Mouse (Mus musculus): ENCODE measurements around the gene Dhrs7.
A peak's percentile ranks its signal among the peaks of the same experiment; 100 is the strongest.
"Not testable (repeated sequence)": the region's sequence is repeated elsewhere in the genome, so short reads cannot be mapped to it uniquely, and the experiment has no call there.

Dhrs7 gene

DNA sequence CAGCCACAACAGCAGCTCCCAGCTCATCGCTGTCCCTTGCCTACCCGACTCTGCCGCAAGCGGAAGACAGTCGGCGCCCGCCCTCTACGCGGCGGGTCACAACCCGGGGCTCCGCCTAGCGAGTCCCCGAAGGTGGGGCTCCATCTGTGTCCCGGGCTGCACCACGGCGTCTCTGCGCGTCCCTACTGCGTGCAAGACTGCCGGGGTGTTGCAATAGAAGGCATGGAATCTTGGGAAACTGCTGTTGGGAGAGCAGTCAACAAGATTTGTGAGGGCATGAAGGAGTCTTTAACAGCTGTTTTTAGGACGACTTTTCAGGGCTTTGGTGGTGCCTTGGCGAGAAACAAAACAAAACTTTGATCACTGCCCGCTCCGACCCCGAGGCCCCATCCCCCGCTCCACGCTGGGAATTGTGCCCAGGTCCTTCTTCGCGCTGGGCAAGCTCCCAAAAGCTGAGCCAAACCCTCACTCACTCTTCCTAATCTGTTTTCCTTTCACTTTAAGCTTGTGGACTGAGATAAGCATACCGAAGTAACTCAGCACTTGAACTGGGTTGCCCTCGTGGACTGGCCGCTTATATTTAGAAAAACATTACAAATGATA lies at the start of gene Dhrs7:
Gene Dhrs7, minus strand, starts transcription at position 175 of the 603 bp plus-strand sequence.
- peak; percentile 68 for DNase-seq (ENCODE audit: low spot score)

- DNase-seq (ENCODE audit: low spot score) = no peak
Measured at GRCm38 (mm10) chr12:72709981-72710380, 45.3 kb upstream of the Dhrs7 start.

- DNase-seq (ENCODE audit: low spot score) = no peak
Measured at GRCm38 (mm10) chr12:72704068-72704467, 39.4 kb upstream of the Dhrs7 start.

DNA sequence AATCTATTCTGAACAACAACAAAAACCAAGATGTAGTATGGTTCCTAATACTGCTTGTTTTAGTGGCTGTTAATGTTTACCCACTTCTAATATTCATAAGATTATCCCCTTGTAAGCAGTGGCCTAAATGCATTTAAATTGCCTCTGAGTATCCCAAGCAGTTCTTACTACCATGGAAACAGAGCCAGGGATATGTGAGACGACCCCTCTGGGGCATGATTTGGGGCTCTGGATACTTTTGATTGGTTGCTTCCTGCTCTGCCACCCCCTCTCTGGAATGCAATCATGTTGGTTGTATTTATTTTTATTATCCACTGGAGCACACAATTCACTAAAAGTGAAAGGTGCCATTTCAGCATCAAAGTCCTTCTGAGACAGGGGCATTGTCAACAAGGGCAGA lies 35.3 kb upstream of the Dhrs7 start:
- no peak for DNase-seq (ENCODE audit: low spot score)

GRCm38 (mm10) chr12:72694901-72695463 lies 30.3 kb upstream of the Dhrs7 start:
- DNase-seq (ENCODE audit: low spot score) = no peak

GRCm38 (mm10) chr12:72694438-72694837 lies 29.7 kb upstream of the Dhrs7 start:
- DNase-seq (ENCODE audit: low spot score) = no peak

DNA sequence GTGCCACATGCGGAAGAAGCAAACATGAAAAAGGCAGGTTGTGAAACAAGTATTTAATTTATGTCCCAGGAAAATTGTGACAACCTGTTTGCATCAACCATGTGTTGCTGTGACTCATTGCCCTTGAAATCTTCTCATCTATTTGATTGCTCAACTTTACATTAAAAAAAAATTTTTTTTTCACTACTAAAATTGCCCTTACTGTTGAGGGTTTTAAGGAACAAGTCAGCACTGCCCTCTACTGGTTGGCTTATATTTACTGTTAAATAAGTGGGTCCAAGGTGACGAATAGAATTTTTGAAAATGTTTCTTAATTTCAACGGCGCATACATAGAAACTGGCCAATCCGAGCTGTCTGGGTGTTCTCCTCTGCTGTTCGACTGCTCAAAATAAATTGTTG lies 29.2 kb upstream of the Dhrs7 start:
- peak; percentile 16 for DNase-seq (ENCODE audit: low spot score)

GRCm38 (mm10) chr12:72688281-72688680 lies 23.6 kb upstream of the Dhrs7 start:
- not testable (repeated sequence) for DNase-seq (ENCODE audit: low spot score)

DNA sequence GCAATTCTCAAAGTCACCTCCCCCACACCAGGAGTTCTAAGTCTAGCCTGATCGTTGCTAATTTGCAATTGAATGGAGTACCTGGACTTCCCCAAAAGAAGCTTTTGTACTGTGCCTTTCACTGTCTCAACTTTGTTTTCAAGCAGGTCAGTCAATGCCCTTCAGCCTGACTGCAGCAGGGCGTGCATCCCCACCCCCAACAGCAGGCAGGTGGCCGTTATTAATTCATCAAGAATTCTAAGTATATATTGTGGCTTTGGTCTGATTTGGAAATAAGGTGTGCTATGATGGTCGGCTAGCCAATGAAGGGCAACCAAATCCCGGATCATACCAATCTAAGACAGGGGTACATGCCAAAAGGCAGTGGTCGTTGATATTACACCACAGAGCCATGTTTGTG lies 23.0 kb upstream of the Dhrs7 start:
- not testable (repeated sequence) for DNase-seq (ENCODE audit: low spot score)

GRCm38 (mm10) chr12:72686566-72686965 lies 21.9 kb upstream of the Dhrs7 start:
- not testable (repeated sequence) for DNase-seq (ENCODE audit: low spot score)

- DNase-seq (ENCODE audit: low spot score) = no peak
Measured at GRCm38 (mm10) chr12:72683612-72684011, 18.9 kb upstream of the Dhrs7 start.

DNA sequence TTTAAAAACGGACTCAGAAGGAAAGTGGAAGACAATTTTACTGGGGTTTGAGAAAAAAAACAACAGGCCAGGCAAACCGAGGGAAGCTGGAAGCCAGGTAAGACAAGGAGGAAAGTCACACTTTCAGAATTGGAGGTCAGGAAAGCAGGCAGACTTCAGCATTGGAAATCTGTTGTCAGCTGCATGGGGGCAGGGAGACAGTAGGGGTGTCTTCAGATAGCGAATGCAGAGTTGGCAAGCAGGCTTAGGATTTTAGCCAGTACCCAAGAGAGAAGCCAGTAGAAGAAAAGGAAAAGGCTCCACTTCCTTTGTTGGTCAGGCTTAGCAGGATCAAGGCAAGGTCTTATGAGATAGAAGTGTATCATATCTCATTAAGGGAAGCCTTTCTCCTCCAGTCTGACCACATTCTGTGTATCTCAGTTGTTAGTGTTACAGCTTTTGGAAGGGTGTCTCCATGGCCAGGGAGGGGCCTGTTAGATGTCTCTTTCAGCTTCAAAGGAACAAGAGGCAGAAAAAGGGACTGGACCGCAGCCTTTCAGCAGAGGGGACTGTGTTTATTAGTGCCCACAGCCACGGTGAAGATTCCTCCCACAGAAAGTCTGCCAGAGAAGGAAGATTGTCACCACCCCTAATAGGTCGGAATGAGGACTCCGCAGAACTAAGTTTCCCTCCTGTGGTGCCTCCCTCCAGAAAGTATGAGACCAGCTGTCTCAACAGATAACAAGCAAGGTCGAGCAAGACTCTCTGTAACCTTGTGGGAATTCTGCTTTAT lies 18.0 kb upstream of the Dhrs7 start:
- no peak for DNase-seq (ENCODE audit: low spot score)

- no peak for DNase-seq (ENCODE audit: low spot score)
Measured at GRCm38 (mm10) chr12:72681919-72682318, 17.2 kb upstream of the Dhrs7 start.

DNA sequence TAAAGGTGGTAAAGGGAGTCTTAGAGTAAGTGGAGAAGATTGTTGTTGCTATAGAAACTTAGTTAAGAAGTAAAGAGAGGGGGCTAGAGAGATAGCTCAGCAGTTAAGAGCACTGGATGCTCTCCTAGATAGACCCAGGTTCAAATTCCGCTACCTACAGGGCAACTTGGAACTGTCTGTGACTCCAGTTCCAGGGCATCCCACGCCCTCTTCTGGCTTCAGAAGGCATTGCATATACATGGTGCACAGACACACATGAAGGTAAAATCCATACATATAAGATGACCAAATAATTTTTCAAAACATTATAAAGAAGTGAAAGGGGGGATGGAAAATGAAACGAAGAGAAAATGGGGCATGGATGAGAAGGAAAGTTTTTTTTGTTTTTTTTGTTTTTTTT lies 14.9 kb upstream of the Dhrs7 start:
- DNase-seq (ENCODE audit: low spot score) = no peak

DNA sequence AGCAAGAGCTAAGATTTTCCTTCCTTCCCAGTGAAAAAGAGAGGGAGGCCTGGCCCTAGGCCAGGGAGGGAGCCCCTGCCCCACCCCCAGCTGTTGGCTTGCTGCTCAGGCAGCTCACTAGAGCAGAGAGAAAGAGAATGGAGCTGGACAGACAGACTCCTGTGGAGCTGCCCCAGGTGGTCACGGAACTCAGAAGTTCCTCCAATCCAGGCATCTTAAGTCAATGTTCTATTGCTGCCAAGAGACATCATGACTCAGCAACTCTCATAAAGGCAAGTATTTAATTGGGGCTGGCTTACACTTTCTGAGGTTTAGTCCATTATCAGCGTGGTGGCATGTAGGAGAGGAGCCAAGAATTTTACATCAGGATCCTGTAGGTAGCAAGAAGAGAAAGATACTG lies 10.1 kb upstream of the Dhrs7 start:
- no peak for DNase-seq (ENCODE audit: low spot score)

- no peak for DNase-seq (ENCODE audit: low spot score)
Measured at GRCm38 (mm10) chr12:72674079-72674797, 9.5 kb upstream of the Dhrs7 start.

- DNase-seq (ENCODE audit: low spot score) = no peak
Measured at GRCm38 (mm10) chr12:72671516-72672135, 6.9 kb upstream of the Dhrs7 start.

DNA sequence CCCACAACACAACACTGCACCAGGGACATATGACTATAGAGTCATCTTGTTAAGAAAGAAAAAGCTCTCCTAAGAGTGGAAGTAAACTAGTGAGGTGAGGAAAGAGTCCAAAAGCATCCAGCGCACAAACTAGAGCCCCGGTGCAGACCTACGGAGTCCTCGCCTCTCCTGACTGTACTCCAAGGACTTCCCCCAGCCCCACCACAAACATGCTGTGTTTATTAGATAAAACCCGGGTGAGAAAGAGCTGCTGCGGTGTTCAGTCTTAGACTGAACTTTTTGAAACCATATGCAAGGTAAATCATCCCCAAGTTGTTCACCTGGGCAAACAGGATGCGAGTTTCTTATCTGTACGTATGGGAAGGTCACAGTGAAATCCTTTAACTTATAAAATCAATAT lies 6.2 kb upstream of the Dhrs7 start:
- DNase-seq (ENCODE audit: low spot score) = no peak

- no peak for DNase-seq (ENCODE audit: low spot score)
Measured at GRCm38 (mm10) chr12:72667868-72668469, 3.3 kb upstream of the Dhrs7 start.

DNA sequence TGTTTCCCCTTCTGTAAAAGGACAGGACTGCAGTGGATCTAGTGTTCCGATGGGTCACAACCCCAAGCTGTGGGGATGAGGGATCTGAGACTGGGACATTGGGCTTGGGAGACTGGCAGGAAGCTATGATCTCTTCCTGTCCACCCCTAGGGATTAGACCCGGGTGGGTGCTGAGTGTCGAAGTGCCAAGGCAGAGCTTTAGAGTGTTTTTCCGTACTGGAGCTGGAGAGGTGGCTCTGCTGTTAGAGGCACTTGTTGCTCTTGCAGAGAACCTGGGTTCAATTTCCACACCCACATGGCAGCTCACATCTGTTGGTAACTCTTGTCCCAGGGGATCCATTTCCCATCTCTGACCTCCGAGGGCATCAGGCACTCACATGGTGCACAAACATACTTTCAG lies 1.3 kb upstream of the Dhrs7 start:
- DNase-seq (ENCODE audit: low spot score) = no peak

- peak; percentile 9 for DNase-seq (ENCODE audit: low spot score)
Measured at GRCm38 (mm10) chr12:72664020-72664734, 532 bp downstream of the Dhrs7 start.

Data from left cerebral cortex, adult 11 months (tissue).